Mouse (Mus musculus) Muller cell, postnatal 12 days (primary cell): ENCODE measurements around the gene Sf3b2.
"Not testable (repeated sequence)": the region's sequence is repeated elsewhere in the genome, so short reads cannot be mapped to it uniquely, and the experiment has no call there.

ENCODE experiments used
- DNase-seq: peaks from one replicate; pipeline ENCODE4 v3.0.0-alpha.2; 2015; ENCODE audit errors: inconsistent ontology term

The Sf3b2 gene

GRCm38 (mm10) chr19:5272801-5273733 is 22.2 kb downstream of the Sf3b2 start, which contains the start of gene Pacs1:
Pacs1 (minus strand) TSS chr19:5273119.
- DNase-seq, result peak; percentile 93

GRCm38 (mm10) chr19:5272326-5272795 is 22.9 kb downstream of the Sf3b2 start:
- DNase-seq, result peak; percentile 48

- no peak for DNase-seq
Measured at GRCm38 (mm10) chr19:5271430-5271829, 23.8 kb downstream of the Sf3b2 start.

GRCm38 (mm10) chr19:5269392-5269791 is 25.9 kb downstream of the Sf3b2 start:
- no peak for DNase-seq

- DNase-seq, result no peak
Measured at GRCm38 (mm10) chr19:5268875-5269274, 26.4 kb downstream of the Sf3b2 start.

GRCm38 (mm10) chr19:5268017-5268416 is 27.2 kb downstream of the Sf3b2 start:
- no peak for DNase-seq

GRCm38 (mm10) chr19:5267015-5267414 is 28.2 kb downstream of the Sf3b2 start:
- DNase-seq, result no peak

GRCm38 (mm10) chr19:5257140-5257539 is 38.1 kb downstream of the Sf3b2 start:
- DNase-seq, result no peak

GRCm38 (mm10) chr19:5236981-5237380 is 58.3 kb downstream of the Sf3b2 start:
- DNase-seq, result not testable (repeated sequence)

- no peak for DNase-seq
Measured at GRCm38 (mm10) chr19:5232696-5233095, 62.6 kb downstream of the Sf3b2 start.

- no peak for DNase-seq
Measured at GRCm38 (mm10) chr19:5230110-5230509, 65.1 kb downstream of the Sf3b2 start.

- DNase-seq, result no peak
Measured at GRCm38 (mm10) chr19:5224624-5225023, 70.6 kb downstream of the Sf3b2 start.

GRCm38 (mm10) chr19:5224077-5224476 is 71.2 kb downstream of the Sf3b2 start:
- DNase-seq, result no peak
